Comparison of ENCODE assay signal across 17 mouse cellular contexts in the genomic region with DNA sequence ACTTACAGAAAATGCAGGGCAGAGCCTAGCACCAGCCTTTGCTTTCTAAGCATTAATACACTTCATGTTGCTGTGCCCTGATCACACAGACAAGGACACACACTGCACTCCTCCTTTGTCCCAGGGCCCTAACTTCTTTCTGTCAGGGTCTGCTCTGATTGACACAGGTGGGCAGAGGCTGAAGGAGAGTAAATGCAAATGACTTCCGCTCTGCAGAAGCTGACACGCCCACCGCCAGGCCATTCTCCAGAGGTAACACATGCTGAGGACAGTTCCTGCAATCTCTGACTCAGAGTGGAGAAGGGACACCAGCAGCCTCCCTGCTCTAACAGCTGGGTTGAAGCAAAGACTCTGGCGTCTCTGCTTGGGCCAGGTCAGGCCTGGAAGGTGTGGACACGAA.
DNase-seq lines count a peak whose midpoint lies in the region; ATAC-seq and TF ChIP-seq lines count a peak whose summit lies in the region.
"Had no signal": no experiment of that assay in that cellular context is flagged by ENCODE, and none has a peak within 500 bp of the region (broad histone marks: within the 10 kb centered on the region; RNA-seq: fewer than 3 reads in every experiment).

No protein-coding gene starts in this region.

- H3K27me3 ChIP-seq in lung, embryonic 14.5 days (ENCODE audit: insufficient read depth, low read length): no peaks in the 10 kb centered on the region
- no peaks in the 10 kb centered on the region for H3K27me3 ChIP-seq in E14TG2a.4 (ENCODE audit: insufficient read depth, low read length)
- no peaks in the 10 kb centered on the region for H3K27me3 ChIP-seq in stomach, embryonic 14.5 days (ENCODE audit: control insufficient read depth, insufficient read depth, low read length)
- no peaks in the 10 kb centered on the region for H3K27me3 ChIP-seq in heart, embryonic 12.5 days (replicated peaks)
- H3K27me3 ChIP-seq: forebrain, embryonic 15.5 days; midbrain, embryonic 12.5 days had no signal

- no peak for TF ChIP-seq CTCF in lung, embryonic 14.5 days (IDR thresholded peaks at IDR 0.05; ENCODE audit: low read depth)
- TF ChIP-seq CTCF in lung, adult 2 months (IDR thresholded peaks at IDR 0.05; ENCODE audit: insufficient read depth, low read length): no peak
- TF ChIP-seq CTCF in E14TG2a.4 (conservative IDR thresholded peaks at IDR 0.05; ENCODE audit: low read length): no peak

- no peak for TF ChIP-seq POLR2A in lung, adult 2 months (IDR thresholded peaks at IDR 0.05; ENCODE audit: borderline replicate concordance, extremely low read depth, low read depth, low read length)

- H3K36me3 ChIP-seq in lung, embryonic 14.5 days (ENCODE audit: insufficient read depth): no peaks in the 10 kb centered on the region
- peaks cover 38% of the 10 kb centered on the region for H3K36me3 ChIP-seq in E14TG2a.4 (ENCODE audit: insufficient read depth, low read length)
- no peaks in the 10 kb centered on the region for H3K36me3 ChIP-seq in stomach, embryonic 14.5 days (ENCODE audit: control insufficient read depth, insufficient read depth, low read length)
- H3K36me3 ChIP-seq in heart, embryonic 12.5 days: no peaks in the 10 kb centered on the region; the same call in 1 of the 2 replicates
- H3K36me3 ChIP-seq: forebrain, embryonic 15.5 days; midbrain, embryonic 12.5 days had no signal

- H3K4me2 ChIP-seq in lung, embryonic 14.5 days: 0 out of 2 replicates have a peak overlapping the region, but pooled peaks have one; percentile 18
- no peak overlapping the region for H3K4me2 ChIP-seq in stomach, embryonic 14.5 days (replicated peaks; ENCODE audit: low read depth, low read length)
- no peak overlapping the region for H3K4me2 ChIP-seq in heart, embryonic 12.5 days
- H3K4me2 ChIP-seq: forebrain, embryonic 15.5 days; heart, embryonic 11.5 days; liver, embryonic 11.5 days; midbrain, embryonic 12.5 days had no signal

- no peaks in the 10 kb centered on the region for H3K4me1 ChIP-seq in lung, embryonic 14.5 days (ENCODE audit: insufficient read depth)
- 0 out of 2 replicates have a peak, but pooled peaks cover 3% of the 10 kb centered on the region for H3K4me1 ChIP-seq in lung, adult 2 months (ENCODE audit: control insufficient read depth, insufficient read depth, low read length)
- H3K4me1 ChIP-seq in E14TG2a.4 (replicated peaks; ENCODE audit: low read depth, low read length): peaks cover 66% of the 10 kb centered on the region
- H3K4me1 ChIP-seq in stomach, embryonic 14.5 days (ENCODE audit: control insufficient read depth, insufficient read depth, low read length): no peaks in the 10 kb centered on the region
- no peaks in the 10 kb centered on the region for H3K4me1 ChIP-seq in heart, embryonic 12.5 days (replicated peaks)

- no peaks in the 10 kb centered on the region for H3K9me3 ChIP-seq in lung, embryonic 14.5 days (ENCODE audit: low read depth, low read length)
- peaks cover 9% of the 10 kb centered on the region for H3K9me3 ChIP-seq in E14TG2a.4 (ENCODE audit: low read length)
- no peaks in the 10 kb centered on the region for H3K9me3 ChIP-seq in stomach, embryonic 14.5 days (ENCODE audit: control insufficient read depth, low read depth, low read length)
- H3K9me3 ChIP-seq in heart, embryonic 12.5 days (replicated peaks): no peaks in the 10 kb centered on the region
- H3K9me3 ChIP-seq: forebrain, embryonic 15.5 days; midbrain, embryonic 12.5 days had no signal

- no peak overlapping the region for H3K9ac ChIP-seq in lung, embryonic 14.5 days
- no peak overlapping the region for H3K9ac ChIP-seq in stomach, embryonic 14.5 days (replicated peaks; ENCODE audit: low read depth, low read length)
- no peak overlapping the region for H3K9ac ChIP-seq in heart, embryonic 12.5 days
- H3K9ac ChIP-seq: forebrain, embryonic 15.5 days; midbrain, embryonic 12.5 days had no signal

- ATAC-seq in lung, embryonic 14.5 days (ENCODE audit: insufficient read depth): peak; percentile 57; the same call in 1 of the 2 replicates
- ATAC-seq in stomach, embryonic 14.5 days (ENCODE audit: insufficient number of reproducible peaks, insufficient read depth, low FRiP score, low read depth): no peak
- no peak for ATAC-seq in heart, embryonic 12.5 days (ENCODE audit: insufficient number of reproducible peaks, low FRiP score)
- ATAC-seq: forebrain, embryonic 15.5 days had no signal

- 42% methylated on average over 5 of the region's 5 CpGs for WGBS in lung, embryonic 14.5 days
- WGBS in lung, adult 2 months: 56% methylated on average over 5 of the region's 5 CpGs
- 30% methylated on average over 5 of the region's 5 CpGs for WGBS in stomach, embryonic 14.5 days
- WGBS in heart, embryonic 12.5 days: 49% methylated on average over 5 of the region's 5 CpGs

- peak; percentile 31 for DNase-seq in lung, embryonic 14.5 days
- DNase-seq in lung, adult 2 months: no peak
- DNase-seq in MN1 (ENCODE audit: low spot score): peak; percentile 55
- no peak for DNase-seq in cerebellum, adult 18-20 months
- DNase-seq: cerebellum, adult 9-10 months; gastrocnemius, postnatal 36 days; kidney, adult 9 months; layer of hippocampus, postnatal 36 days; lung, postnatal 4 days; thymus, adult 2 months had no signal

- H3K27ac ChIP-seq in lung, embryonic 14.5 days (ENCODE audit: low read depth): peak overlapping the region; percentile 58; the same call in 1 of the 2 replicates
- peak overlapping the region; percentile 48; the same call in 1 of the 2 replicates for H3K27ac ChIP-seq in stomach, embryonic 14.5 days (ENCODE audit: low read length)
- no peak overlapping the region for H3K27ac ChIP-seq in heart, embryonic 12.5 days (ENCODE audit: poor library complexity, severe bottlenecking)
- H3K27ac ChIP-seq: forebrain, embryonic 15.5 days; midbrain, embryonic 12.5 days had no signal

- no peak overlapping the region for H3K4me3 ChIP-seq in lung, embryonic 14.5 days (ENCODE audit: low read depth, low read length)
- no peak overlapping the region for H3K4me3 ChIP-seq in lung, adult 2 months (replicated peaks; ENCODE audit: extremely low read depth, low read depth, low read length)
- peak overlapping the region; percentile 52; the same call in 1 of the 2 replicates for H3K4me3 ChIP-seq in E14TG2a.4 (replicated peaks; ENCODE audit: low read length)
- no peak overlapping the region for H3K4me3 ChIP-seq in stomach, embryonic 14.5 days (ENCODE audit: low read depth, low read length)
- H3K4me3 ChIP-seq in heart, embryonic 12.5 days: no peak overlapping the region
- H3K4me3 ChIP-seq: forebrain, embryonic 15.5 days; midbrain, embryonic 12.5 days had no signal

Comparison
In these comparisons a context has a peak if more than half of its experiments do, and no peak if none do; other contexts are left out.
1. DNase-seq: peak in lung, embryonic 14.5 days (single experiment) and MN1 (single experiment); none in lung, adult 2 months (single experiment) and cerebellum, adult 18-20 months (0 of 2).